8 mouse cellular contexts compared by ENCODE assay signal in genomic region chr9:65293580-65293972, GRCm38 (mm10). TPM values are rescaled to one million over a fixed set of nuclear protein-coding genes. Genes with fewer than 3 reads are reported as not detected.
DNase-seq lines count a peak whose midpoint lies in the region; ATAC-seq and TF ChIP-seq lines count a peak whose summit lies in the region.

No protein-coding gene starts in this region.

- peak overlapping the region; percentile 85 for H3K27ac ChIP-seq in lung, embryonic 14.5 days (ENCODE audit: low read depth)
- H3K27ac ChIP-seq in embryonic facial prominence, embryonic 15.5 days (replicated peaks) = peak overlapping the region; percentile 95
- H3K27ac ChIP-seq in intestine, postnatal 0 days (ENCODE audit: low read depth, low read length) = peak overlapping the region; percentile 84

- peaks cover 13% of the 10 kb centered on the region for H3K36me3 ChIP-seq in lung, embryonic 14.5 days (ENCODE audit: insufficient read depth)
- H3K36me3 ChIP-seq in embryonic facial prominence, embryonic 15.5 days = peaks cover 11% of the 10 kb centered on the region; the same call in 1 of the 2 replicates
- H3K36me3 ChIP-seq in intestine, postnatal 0 days (ENCODE audit: control insufficient read depth, insufficient read depth) = peaks cover 8% of the 10 kb centered on the region

- H3K4me1 ChIP-seq in lung, embryonic 14.5 days (ENCODE audit: insufficient read depth) = no peaks in the 10 kb centered on the region
- H3K4me1 ChIP-seq in embryonic facial prominence, embryonic 15.5 days = peaks cover 16% of the 10 kb centered on the region
- H3K4me1 ChIP-seq in intestine, postnatal 0 days (replicated peaks; ENCODE audit: control insufficient read depth, insufficient read depth, low read length) = 0 out of 2 replicates have a peak, but pooled peaks cover 5% of the 10 kb centered on the region

- no peaks in the 10 kb centered on the region for H3K9me3 ChIP-seq in lung, embryonic 14.5 days (ENCODE audit: low read depth, low read length)
- H3K9me3 ChIP-seq in embryonic facial prominence, embryonic 15.5 days (replicated peaks) = no peaks in the 10 kb centered on the region
- no peaks in the 10 kb centered on the region for H3K9me3 ChIP-seq in intestine, postnatal 0 days (ENCODE audit: control insufficient read depth)

- peak overlapping the region; percentile 94 for H3K4me3 ChIP-seq in lung, embryonic 14.5 days (ENCODE audit: low read depth, low read length)
- peak overlapping the region; percentile 98 for H3K4me3 ChIP-seq in embryonic facial prominence, embryonic 15.5 days (replicated peaks)
- H3K4me3 ChIP-seq in intestine, postnatal 0 days (ENCODE audit: low read depth, low read length) = peak overlapping the region; percentile 94

- no peaks in the 10 kb centered on the region for H3K27me3 ChIP-seq in lung, embryonic 14.5 days (ENCODE audit: insufficient read depth, low read length)
- H3K27me3 ChIP-seq in embryonic facial prominence, embryonic 15.5 days = no peaks in the 10 kb centered on the region
- H3K27me3 ChIP-seq in intestine, postnatal 0 days (replicated peaks; ENCODE audit: control insufficient read depth, insufficient read depth, low read length) = no peaks in the 10 kb centered on the region

- no peak for TF ChIP-seq CTCF in lung, embryonic 14.5 days (IDR thresholded peaks at IDR 0.05; ENCODE audit: low read depth)
- TF ChIP-seq CTCF in intestine, postnatal 0 days (IDR thresholded peaks at IDR 0.05; ENCODE audit: low read depth) = no peak

- H3K4me2 ChIP-seq in lung, embryonic 14.5 days = peak overlapping the region; percentile 80
- H3K4me2 ChIP-seq in embryonic facial prominence, embryonic 15.5 days (replicated peaks) = peak overlapping the region; percentile 74
- H3K4me2 ChIP-seq in intestine, postnatal 0 days (replicated peaks; ENCODE audit: low read depth) = peak overlapping the region; percentile 92

- WGBS in lung, embryonic 14.5 days = under 1% methylated on average over 9 of the region's 9 CpGs
- under 1% methylated on average over 9 of the region's 9 CpGs for WGBS in embryonic facial prominence, embryonic 15.5 days
- under 1% methylated on average over 9 of the region's 9 CpGs for WGBS in intestine, postnatal 0 days

- peak; percentile 35; the same call in 1 of the 2 replicates for ATAC-seq in lung, embryonic 14.5 days (ENCODE audit: insufficient read depth)
- ATAC-seq in embryonic facial prominence, embryonic 15.5 days (ENCODE audit: insufficient number of reproducible peaks, low FRiP score, low TSS enrichment, low read depth) = no peak
- no peak for ATAC-seq in intestine, postnatal 0 days
- no peak for ATAC-seq in CD4-positive, CD25-positive, alpha-beta regulatory T cell, adult 4 months

- H3K9ac ChIP-seq in lung, embryonic 14.5 days = peak overlapping the region; percentile 75
- H3K9ac ChIP-seq in embryonic facial prominence, embryonic 15.5 days = peak overlapping the region; percentile 60
- peak overlapping the region; percentile 92 for H3K9ac ChIP-seq in intestine, postnatal 0 days (ENCODE audit: low read depth, low read length)

- peak; percentile 40 for DNase-seq in lung, embryonic 14.5 days
- DNase-seq in lung, postnatal 14 days = no peak
- DNase-seq in neural tube, embryonic 10.5 days (ENCODE audit: extremely low spot score, low spot score) = peak; percentile 37
- DNase-seq in urinary bladder, postnatal 14 days (ENCODE audit: low spot score) = no peak
- no peak for DNase-seq in ovary, postnatal 10 days (ENCODE audit: low spot score)

RNA-seq across cellular contexts. Expression of gene Clpx, which starts 0.5 kb away (rescaled TPM):
- 44.7 and 53.0 TPM in 2 replicates for polyA plus RNA-seq in lung, embryonic 14.5 days (2014; fragmentation: Nextera tagmentation; extraction: Ambion mirVana)
- polyA plus RNA-seq in embryonic facial prominence, embryonic 15.5 days (2015; fragmentation: Nextera tagmentation; extraction: Ambion mirVana) = 55.7 and 57.6 TPM in 2 replicates
- polyA plus RNA-seq in intestine, postnatal 0 days (2015; fragmentation: Nextera tagmentation; extraction: Ambion mirVana) = 28.2 and 30.5 TPM in 2 replicates
- 10 to 100 TPM; 35.2 to 36.3 TPM for polyA plus RNA-seq in CD4-positive, CD25-positive, alpha-beta regulatory T cell, adult 4 months (2017; shearing (Covaris generic))

RNA-seq across cellular contexts. Expression of gene Cilp, which starts 28.6 kb away (rescaled TPM):
- 0.22 TPM in 1 of 2 replicates, not detected in the other for polyA plus RNA-seq in lung, embryonic 14.5 days (2014; fragmentation: Nextera tagmentation; extraction: Ambion mirVana)
- 2.6 and 3.5 TPM in 2 replicates for polyA plus RNA-seq in embryonic facial prominence, embryonic 15.5 days (2015; fragmentation: Nextera tagmentation; extraction: Ambion mirVana)
- polyA plus RNA-seq in intestine, postnatal 0 days (2015; fragmentation: Nextera tagmentation; extraction: Ambion mirVana) = 0.43 TPM in 2 replicates
- not detected for polyA plus RNA-seq in CD4-positive, CD25-positive, alpha-beta regulatory T cell, adult 4 months (2017; shearing (Covaris generic))

RNA-seq across cellular contexts. Expression of gene Pdcd7, which starts 52.3 kb away (rescaled TPM):
- 14.5 and 14.8 TPM in 2 replicates for polyA plus RNA-seq in lung, embryonic 14.5 days (2014; fragmentation: Nextera tagmentation; extraction: Ambion mirVana)
- 10.9 and 11.4 TPM in 2 replicates for polyA plus RNA-seq in embryonic facial prominence, embryonic 15.5 days (2015; fragmentation: Nextera tagmentation; extraction: Ambion mirVana)
- polyA plus RNA-seq in intestine, postnatal 0 days (2015; fragmentation: Nextera tagmentation; extraction: Ambion mirVana) = 6.5 and 7.7 TPM in 2 replicates
- polyA plus RNA-seq in CD4-positive, CD25-positive, alpha-beta regulatory T cell, adult 4 months (2017; shearing (Covaris generic)) = 1 to 10 TPM; 4.5 to 7.7 TPM

Comparison
In these comparisons a context has a peak if more than half of its experiments do, and no peak if none do; other contexts are left out.
1. DNase-seq: peak in lung, embryonic 14.5 days (single experiment) and neural tube, embryonic 10.5 days (single experiment); none in lung, postnatal 14 days (single experiment), urinary bladder, postnatal 14 days (single experiment) and ovary, postnatal 10 days (single experiment).
2. Peak in every context shown above with its lines, with median percentiles within 50 percentile points of each other: H3K27ac ChIP-seq, H3K4me2 ChIP-seq, H3K4me3 ChIP-seq and H3K9ac ChIP-seq.